ENCODE assay signal across 18 mouse cellular contexts in genomic region chr3:29619586-29619985, GRCm38 (mm10).
"Had no signal": no experiment of that assay in that cellular context is flagged by ENCODE, and none has a peak within 500 bp of the region (broad histone marks: within the 10 kb centered on the region; RNA-seq: fewer than 3 reads in every experiment).

No protein-coding gene starts in this region.

- H3K4me3 ChIP-seq: midbrain, embryonic 10.5 days; midbrain, embryonic 12.5 days; myocyte; neural tube, embryonic 13.5 days; neural tube, embryonic 15.5 days had no signal

- H3K27ac ChIP-seq: midbrain, embryonic 10.5 days; midbrain, embryonic 12.5 days; neural tube, embryonic 13.5 days; neural tube, embryonic 15.5 days had no signal

- DNase-seq: lung, adult 18-20 months; lung, embryonic 14.5 days; lung, postnatal 10 days; lung, postnatal 4 days; midbrain, embryonic 14.5 days; retina, postnatal 1 day; right cerebral cortex, adult 18-20 months; right cerebral cortex, postnatal 25 days; right cerebral cortex, postnatal 4 days; spleen, adult 18-20 months; thymus, adult 18-20 months; thymus, postnatal 14 days; thymus, postnatal 36 days had no signal
